Mouse (Mus musculus) gastrocnemius, postnatal 36 days (tissue): ENCODE results near the gene Fam78a. TPM values are rescaled to one million over a fixed set of nuclear protein-coding genes. Genes with fewer than 3 reads are reported as not detected.
A peak's percentile ranks its signal among the peaks of the same experiment; 100 is the strongest.

Experiments
- DNase-seq, 2 experiments: peaks; one replicate each; pipeline ENCODE4 v3.0.0; 2022
- intact Hi-C: fragments of 180-260 bp; cut with DNase I; formaldehyde crosslinking; loops from one replicate; pipeline ENCODE4 v1.15.1; 2025
- total RNA-seq, 2 experiments: library from RNA; stranded (reverse); gene quantifications; 2 replicates each; pipeline ENCODE4 v1.2.3; 2021

The Fam78a gene
- total RNA-seq, 2 experiments from 2014 or later: 13.2 to 16.5 TPM

DNA sequence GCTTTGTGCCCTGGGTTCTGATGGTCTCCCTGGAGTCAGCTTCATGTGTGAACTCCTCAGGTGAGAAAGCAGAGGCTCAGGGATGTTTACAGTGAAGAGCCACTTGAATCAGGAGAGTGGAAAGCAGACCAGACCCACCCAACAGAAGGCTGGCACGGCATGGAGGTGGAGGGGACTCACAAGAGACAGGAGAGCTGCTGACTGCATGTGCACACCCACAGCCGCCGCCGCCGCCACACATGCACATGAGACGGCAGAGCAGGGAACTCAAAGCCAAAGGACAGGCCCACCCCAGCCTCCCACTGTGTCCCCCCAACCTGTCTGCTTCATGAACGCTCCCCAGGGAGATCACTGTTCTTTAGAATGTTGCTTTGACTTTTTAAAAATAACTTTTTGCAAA, 19.5 kb upstream of the Fam78a start:
- DNase-seq: no peak
- intact Hi-C loops: no loop called here

DNA sequence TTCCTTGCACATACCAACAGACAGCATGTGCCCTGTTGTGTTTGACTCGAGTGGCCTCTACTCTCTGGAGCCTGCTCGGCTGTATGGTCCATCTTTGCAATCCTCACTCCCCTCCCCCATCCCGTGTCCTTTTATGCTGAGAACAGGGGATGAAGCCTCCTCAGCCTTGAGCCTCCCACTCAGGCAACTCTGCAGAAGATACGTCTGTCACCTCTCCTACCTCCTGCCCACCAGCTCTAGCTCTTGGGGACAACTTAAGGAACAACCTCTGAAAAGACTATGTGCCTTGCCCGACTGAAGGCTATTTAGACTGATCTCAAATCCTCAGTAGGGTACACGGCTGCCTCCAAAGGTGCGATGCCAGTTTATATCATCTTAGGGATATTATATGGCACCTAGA, 18.9 kb upstream of the Fam78a start:
- DNase-seq: no peak
- intact Hi-C loops: no loop called here

DNA sequence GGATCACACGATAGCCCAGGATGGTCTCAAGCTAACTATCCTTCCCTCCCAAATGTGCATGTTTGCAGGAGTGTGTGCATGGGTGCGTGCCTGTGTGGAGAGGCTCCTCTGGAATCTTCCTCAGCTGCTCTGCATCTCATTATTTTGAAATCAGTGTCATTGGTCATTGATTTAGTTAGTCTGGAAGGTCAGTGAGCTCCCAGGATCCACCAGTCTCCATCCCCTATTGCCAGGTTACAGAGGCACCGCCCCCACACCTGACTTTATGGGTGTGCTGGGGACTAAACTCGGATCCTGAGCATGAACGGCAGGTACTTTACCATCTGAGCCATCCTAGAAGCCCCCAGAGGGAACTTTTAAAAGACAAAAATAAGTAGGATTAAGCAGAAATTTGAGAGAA, 18.3 kb upstream of the Fam78a start:
- DNase-seq: no peak
- intact Hi-C loops: no loop called here

DNA sequence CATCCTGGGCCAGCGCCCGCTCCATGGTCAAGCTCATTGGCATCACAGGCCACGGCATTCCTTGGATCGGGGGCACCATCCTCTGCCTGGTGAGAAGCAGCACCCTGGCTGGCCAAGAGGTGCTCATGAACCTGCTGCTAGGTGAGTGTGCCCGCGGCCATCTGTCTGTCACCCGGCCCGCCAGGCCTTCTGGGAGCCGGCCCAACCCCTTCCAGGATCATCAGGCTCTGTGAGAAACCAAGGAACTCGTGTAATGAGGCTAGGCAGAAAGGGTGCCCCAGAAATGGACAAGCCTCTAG, 11.4 kb upstream of the Fam78a start:
- DNase-seq: peak in 1 of 2 experiments; percentile 36
- intact Hi-C loops: loop anchor here (1.0 kb wide), 1 partner anchor 13 kb away; no protein-coding TSS in a partner anchor

DNA sequence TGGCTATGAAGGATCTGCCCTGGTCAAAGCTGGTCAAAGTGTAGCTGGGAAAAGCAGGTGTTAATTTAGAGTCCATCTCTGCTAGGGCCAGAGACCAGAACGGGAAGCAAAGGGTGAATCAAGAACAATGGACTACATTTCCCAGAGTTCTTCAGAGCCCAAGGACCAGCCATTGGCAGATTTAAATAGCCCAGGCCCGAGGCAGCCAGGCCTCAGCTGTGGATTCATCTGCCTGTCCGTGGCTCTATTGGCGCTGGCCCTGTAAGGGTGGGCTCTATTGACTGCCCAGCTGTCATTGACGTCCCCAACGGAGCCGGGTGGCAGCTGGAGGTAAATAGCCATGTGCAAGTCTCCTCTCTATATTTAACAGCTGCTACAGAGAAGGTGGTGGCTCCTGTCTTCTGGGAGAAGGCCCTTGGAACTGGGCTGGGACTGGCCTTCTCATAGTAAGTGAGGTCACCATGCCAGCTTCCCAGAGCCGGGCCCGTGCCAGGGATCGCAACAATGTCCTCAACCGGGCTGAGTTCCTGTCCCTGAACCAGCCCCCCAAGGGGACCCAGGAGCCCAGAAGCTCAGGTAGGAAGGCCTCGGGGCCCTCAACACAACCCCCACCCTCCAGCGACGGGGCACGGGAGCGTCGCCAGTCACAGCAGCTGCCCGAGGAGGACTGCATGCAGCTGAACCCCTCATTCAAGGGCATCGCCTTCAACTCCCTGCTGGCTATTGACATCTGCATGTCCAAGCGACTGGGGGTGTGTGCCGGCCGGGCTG, 10.9 kb upstream of the Fam78a start, which contains the start of gene Plpp7:
Gene Plpp7, plus strand, starts transcription at position 178 of the 771 bp plus-strand sequence.
- intact Hi-C loops: loop anchor here (1.0 kb wide), 1 partner anchor 12 kb away; no protein-coding TSS in a partner anchor
- peak; percentile 78 to 79 for DNase-seq

DNA sequence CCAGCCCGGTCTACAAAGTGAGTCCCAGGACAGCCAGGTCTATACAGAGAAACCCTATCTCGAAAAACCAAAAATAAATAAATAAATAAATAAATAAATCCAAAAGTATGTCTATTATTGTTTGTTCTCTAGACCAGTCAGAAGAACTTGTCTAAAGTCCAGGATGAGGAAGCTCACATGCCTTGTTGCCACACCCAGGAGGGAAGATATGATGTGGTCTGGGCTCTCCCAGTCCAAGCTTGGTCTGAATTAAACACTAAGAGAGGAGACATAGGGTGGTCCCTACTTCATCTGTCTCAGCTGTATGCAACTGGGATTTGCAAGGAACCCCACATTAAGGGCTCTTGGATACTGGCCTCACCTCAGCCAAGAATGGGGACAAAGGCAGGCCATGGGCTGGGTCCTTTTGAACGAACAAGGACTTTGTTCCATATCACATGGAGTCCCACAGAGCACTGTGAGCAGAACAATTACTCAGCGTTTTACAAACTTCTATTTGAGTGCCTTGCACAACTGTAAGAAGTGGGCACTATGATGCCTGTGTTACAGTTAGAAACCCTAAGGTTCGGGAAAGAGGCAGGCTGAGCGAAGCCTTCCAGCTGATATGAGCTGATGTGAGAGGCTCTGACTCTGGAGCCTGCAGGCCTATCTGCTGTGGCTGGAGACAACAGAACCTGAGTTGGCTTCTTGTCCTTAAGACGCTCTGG, 9.5 kb upstream of the Fam78a start:
- intact Hi-C loops: no loop called here
- no peak for DNase-seq

DNA sequence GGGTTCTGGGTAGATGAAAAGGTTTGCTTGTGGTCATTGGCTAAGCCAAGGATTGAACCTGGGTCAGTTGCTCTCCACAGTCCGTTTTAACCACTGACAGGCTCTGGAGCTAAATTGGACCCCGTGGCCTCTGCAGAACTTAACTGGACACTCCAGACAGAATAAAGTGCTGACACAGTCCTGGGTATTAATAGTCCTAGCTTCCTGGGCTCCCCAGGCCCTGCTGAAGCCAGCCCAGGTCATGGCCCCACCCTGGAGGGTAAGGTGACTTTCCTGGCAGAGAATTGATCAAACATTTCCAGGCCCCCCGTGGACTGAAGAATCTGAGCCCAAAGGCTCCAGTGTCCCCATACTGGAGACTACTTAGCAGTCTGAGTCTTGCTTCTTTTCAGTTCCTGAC, 7.3 kb upstream of the Fam78a start:
- peak in 1 of 2 experiments; percentile 42 for DNase-seq
- intact Hi-C loops: no loop called here

DNA sequence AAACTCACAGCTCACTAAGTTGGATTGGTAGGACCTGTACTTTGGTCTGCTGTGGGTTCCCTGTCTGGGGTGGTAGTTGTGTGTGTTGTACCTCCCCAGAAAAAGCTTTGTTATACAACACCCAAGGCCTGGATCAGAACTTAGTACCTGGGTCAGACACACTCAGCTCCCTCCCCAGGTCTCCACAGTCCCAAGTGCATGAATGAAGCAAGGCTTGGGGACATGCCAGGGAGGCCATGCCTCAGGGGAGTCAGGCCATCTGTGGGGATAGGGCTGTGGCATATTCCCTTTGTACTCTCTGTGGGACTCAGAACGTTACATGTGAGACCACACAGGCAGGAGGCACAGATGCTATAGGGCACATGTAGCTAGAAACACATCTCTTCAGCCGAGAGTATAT, 5.5 kb upstream of the Fam78a start:
- intact Hi-C loops: no loop called here
- DNase-seq: no peak

DNA sequence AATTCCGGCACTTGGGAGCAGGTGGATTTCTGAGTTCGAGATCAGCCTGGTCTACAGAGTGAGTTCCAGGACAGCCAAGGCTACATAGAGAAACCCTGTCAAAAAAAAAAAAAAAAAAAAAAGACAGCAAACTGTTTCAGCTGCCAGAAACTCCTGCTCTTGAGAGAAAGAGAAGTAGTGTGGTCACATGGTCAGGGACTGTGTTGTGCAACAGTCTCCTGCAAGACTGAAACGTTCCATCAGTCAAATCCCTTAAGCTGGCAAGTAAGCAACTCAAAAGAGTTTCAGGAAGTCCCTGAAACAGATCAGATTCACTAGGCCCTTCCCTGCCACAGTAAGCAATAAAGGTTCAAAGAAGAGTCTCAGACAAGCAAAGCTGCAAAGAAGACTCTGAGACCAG, 4.9 kb upstream of the Fam78a start:
- DNase-seq: no peak
- intact Hi-C loops: loop anchor here (5.0 kb wide), 1 partner anchor 43 kb away; no protein-coding TSS in a partner anchor

DNA sequence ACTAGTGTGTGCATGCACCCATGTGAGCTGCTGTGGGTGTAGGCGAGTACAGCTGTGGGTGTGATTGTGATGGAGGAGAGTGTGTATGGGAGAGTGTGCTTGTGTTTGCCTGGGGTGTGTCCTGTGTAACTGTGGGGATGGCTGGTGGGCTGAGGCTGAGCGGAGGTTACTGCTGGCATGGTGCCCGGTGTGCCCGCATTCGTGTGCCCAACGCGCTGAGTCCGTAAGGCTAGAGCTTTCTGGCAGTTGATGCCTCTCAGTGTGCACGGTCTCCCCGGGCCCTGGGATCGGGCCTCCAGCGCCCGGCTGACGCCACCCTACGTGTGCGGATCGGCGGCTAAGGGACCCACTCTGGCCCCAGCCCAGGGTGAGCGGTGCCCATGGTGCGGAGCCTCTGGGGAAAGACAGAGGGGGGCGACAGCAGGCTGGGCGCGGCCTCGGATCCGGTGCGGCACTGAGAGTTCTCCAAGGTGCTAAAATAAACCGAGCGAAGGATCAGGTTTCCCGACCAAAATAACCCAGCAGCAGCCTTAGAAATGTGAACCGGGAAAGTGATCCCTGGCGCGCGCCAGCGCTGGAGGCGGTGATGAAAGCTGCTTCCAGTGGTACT, 3.8 kb upstream of the Fam78a start:
- DNase-seq: peak; percentile 61 to 62
- intact Hi-C loops: loop anchor here (5.0 kb wide), 1 partner anchor 44 kb away; no protein-coding TSS in a partner anchor

DNA sequence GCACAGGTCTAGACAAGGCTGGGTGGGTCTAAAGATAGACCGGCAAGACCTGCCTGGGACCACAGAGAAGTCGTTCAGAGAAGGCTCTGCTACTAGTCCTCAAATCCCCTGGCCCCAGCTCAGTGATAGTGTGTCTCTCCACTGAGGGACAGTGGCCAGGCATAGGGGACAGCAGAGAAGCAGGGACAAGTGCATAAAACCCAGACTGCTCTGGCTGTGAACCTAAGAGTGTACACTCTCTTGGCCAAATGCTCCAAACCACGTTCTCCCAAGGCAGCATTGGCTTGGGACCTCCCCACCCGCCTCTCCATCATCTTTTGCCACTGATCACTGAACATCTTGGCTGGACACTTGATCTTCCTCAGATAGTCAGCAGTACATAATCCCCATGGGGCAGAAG, 2.9 kb upstream of the Fam78a start:
- no peak for DNase-seq
- intact Hi-C loops: loop anchor here (5.0 kb wide), 1 partner anchor 45 kb away; no protein-coding TSS in a partner anchor

DNA sequence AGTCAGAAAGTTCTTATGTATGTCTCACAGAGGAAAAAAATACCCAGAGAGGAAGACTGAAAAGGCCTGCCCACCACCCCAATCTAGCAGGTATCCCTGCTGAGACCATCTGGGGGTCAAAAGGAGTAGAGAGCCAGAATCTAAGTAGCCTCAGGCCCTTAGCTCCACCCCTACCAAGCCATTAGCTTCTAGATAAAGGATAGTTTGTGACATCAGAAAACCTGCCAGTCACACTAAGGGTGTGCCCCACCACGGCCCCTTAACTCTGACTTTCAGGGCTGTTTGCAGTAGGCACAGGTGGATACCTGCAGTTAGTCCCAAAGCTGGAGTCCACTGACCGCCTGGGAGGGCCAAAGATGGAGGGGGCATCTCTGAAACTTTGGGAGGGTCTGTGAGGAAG, 574 bp upstream of the Fam78a start:
- DNase-seq: no peak
- intact Hi-C loops: loop anchor here (5.0 kb wide), 1 partner anchor 47 kb away; no protein-coding TSS in a partner anchor

DNA sequence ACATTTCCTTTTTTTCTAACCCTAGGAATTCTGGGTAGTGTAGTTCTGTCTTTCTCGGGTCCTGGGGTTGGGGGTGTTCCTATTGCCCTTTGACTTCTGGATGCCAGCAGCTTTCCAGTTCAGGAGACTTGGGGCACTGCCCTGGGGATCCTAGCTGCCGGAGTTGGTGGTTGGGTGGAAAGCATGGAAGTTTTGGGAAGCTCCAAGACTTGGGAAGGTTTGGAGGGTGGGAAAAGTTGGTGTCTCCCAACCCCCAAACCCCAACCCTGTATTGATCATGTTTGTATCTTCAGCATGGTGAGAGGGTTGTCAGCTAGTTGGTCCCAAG, 179 bp upstream of the Fam78a start:
- no peak for DNase-seq
- intact Hi-C loops: loop anchor here (5.0 kb wide), 2 partner anchors 38 to 47 kb away; no protein-coding TSS in a partner anchor

DNA sequence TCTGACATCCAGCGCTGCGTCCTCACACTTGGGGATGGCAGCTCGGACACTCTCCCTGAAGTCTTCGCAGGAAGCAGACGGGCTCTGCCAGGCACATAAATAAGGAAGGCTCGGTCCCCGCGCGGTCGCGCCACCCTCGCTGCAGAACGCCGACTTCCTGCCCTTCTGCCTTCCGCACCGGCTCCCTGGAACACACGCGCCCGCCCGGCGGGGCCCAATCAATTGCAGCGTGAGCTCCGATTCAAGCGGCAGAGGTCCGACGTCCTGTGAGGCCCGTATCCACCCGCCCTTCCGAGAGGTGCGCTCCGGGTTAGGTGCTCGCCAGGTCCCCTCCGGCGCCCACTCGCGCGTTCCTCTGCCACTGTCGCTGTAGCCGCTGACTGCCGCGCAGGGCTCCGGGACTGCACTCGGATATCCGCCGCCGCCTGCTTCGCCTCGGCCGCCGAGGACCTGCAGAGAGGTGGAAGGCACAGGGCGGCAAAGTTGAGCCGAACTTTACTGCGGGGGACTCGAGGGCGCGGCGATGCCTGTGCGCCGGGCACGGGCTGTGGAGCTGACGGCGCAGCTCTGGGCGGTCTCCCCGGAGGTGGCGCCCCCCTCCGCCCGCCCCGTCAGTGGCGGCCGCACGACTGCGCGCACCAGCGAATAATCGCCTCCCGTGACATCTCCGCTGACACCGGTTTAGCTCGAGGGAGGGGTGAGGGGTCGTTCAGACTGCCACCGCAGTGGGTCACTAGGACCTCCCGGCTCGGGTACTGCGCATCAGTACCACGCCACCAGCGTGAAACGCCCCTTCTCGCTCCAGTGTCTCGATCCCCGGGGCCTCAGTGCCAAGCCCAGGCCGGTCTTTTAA, 1.3 kb downstream of the Fam78a start:
- intact Hi-C loops: loop anchor here (1.0 to 5.0 kb wide), 2 partner anchors 13 to 36 kb away; no protein-coding TSS in a partner anchor
- peak; percentile 40 to 55 for DNase-seq

DNA sequence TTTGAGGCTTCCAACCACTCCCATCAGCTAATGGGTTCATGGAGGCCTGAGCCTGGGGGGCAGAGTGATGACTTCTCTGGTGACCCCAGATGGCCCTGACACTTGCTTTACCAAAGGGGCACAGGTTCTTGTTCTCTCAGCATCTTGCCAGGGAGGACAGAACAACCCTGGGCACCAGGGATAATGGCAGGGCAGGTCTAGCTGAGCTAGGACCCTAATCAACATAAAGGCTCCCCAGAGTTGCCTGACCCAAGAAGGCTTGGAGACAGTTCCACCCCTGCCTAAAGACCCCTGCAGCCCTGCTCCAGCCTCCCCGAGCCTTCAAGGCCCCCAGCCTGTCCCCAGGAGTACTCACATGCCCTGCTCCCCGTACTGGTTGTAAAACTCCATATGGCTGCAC, 2.4 kb downstream of the Fam78a start:
- intact Hi-C loops: loop anchor here (5.0 kb wide), 1 partner anchor 35 kb away; no protein-coding TSS in a partner anchor
- no peak for DNase-seq

DNA sequence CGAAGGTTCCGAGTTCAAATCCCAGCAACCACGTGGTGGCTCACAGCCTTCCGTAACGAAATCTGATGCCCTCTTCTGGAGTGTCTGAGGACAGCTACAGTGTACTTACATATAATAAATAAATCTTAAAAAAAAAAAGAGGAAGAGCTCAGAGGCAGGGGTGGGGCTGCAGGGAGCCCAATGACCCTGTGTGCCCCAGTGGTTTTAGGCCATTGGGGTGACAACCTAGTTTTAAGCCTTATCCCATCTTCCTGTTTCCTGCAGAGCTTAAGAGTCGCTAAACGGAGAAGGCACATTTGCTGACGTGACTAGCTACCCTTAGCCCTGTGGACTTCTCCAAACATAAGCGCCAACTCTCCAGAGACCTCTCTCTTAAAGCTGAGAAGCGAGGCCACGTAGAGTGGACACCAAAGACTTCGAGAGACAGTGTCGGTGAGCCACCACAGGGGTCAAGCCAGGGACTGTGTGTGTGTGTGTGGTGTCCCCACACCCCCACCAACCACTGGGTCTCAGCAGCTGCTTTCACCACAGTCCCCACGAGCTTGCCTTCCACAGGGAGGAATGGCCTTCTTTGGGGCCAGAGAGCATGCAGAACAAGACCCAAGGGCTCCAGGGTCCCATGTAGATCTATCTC, 3.2 kb downstream of the Fam78a start:
- DNase-seq: no peak
- intact Hi-C loops: loop anchor here (5.0 kb wide), 1 partner anchor 34 kb away; no protein-coding TSS in a partner anchor

DNA sequence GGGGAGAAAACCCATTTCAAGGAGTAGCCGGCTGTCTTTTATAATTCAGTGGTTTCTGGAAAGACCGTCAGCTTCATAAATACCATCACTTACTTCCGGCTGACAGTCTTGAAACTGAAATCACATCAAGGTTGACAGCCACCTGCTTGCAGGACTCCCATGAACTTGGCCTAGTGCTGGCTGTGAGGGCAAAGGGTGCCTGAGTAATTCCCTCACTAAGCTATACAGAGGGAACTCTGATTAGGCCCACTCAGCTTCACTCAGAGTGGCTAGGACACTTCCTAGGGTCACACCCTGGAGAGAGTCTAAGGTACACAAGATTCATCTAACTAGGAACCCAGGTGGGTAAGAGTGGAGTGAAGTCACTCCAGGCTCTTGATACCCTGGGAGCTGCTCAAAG, 4.0 kb downstream of the Fam78a start:
- intact Hi-C loops: loop anchor here (5.0 kb wide), 1 partner anchor 33 kb away; no protein-coding TSS in a partner anchor
- no peak for DNase-seq

DNA sequence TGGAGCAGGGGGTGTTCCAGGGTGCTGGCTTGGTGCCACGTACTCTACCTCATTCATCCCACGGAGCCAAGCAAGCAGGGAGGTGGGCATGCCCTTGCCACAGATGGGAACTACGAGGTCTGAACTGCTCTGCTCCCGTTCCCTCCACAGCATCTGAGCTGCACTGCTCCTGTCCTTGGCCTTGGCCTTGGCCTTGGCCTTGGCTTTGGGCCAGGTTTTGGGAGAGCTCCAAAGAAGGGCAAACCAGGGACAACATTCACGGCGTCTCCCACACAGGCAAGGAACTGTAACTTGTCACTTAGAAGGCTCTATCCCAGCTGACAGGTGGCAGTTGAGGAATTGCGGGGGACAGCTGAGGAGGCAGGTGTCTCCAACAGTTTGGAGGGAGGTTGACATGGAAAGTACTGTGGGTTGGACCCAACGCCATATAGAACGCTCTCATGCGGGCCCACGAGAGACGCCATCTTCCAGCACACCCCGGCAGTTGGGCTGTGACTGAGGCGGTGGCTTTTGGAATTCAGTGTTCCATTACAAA, 5.4 kb downstream of the Fam78a start:
- no peak for DNase-seq
- intact Hi-C loops: no loop called here

DNA sequence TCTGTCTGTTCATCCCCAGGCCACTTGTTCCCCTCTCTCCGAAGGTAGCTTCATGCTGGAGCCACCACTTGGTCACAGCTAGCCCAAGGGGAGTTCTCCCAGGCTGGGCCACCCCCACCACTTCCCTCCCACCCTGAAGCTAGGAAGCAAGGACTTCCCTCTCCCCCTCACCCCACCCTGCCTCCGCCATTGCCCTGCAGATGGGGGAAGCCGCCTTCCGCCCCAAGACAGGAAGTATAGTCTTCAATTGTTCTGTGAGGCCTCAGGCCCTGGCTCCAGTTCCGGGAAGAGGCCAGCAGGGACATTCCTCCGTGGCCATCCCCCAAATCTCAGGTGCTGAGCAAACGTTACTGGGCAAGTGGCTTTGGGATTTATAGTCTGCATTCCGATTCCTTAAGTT, 6.1 kb downstream of the Fam78a start:
- peak in 1 of 2 experiments; percentile 37 for DNase-seq
- intact Hi-C loops: no loop called here
